ENCODE assay signal across 17 mouse cellular contexts in the genomic region with DNA sequence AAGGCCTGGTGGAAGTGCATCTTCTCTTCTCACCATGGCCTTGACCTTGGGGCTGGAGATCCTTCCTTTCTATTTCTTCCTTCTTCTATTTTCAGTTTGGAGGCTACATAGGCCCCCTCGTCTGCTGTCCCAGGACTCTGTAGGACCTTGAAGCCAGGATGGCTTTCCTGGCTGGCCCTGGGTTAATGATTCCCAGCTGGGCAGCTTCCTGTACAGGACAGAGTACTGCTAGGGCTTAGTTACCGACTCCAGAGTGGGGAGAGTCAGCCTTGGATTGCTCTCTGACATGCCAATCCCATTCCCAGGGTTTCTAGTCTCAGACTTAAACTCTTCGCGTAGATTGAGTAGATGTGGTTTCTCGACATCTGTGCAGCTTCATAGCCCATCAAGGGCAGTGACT. TPM values are rescaled to one million over a fixed set of nuclear protein-coding genes. Genes with fewer than 3 reads are reported as not detected.
A peak's percentile ranks its signal among the peaks of the same experiment; 100 is the strongest.
DNase-seq lines count a peak whose midpoint lies in the region; ATAC-seq and TF ChIP-seq lines count a peak whose summit lies in the region.
"Had no signal": no experiment of that assay in that cellular context is flagged by ENCODE, and none has a peak within 500 bp of the region (broad histone marks: within the 10 kb centered on the region; RNA-seq: fewer than 3 reads in every experiment).

No protein-coding gene starts in this region.

- no peak overlapping the region for H3K4me2 ChIP-seq in liver, embryonic 14.5 days (ENCODE audit: low read depth)
- no peak overlapping the region for H3K4me2 ChIP-seq in midbrain, postnatal 0 days (ENCODE audit: low read depth, low read length, poor library complexity, severe bottlenecking)
- H3K4me2 ChIP-seq: heart, embryonic 12.5 days; midbrain, embryonic 12.5 days had no signal

- no peak overlapping the region for H3K27ac ChIP-seq in kidney, adult 2 months (ENCODE audit: insufficient read depth, low read depth, low read length)
- H3K27ac ChIP-seq in liver, embryonic 14.5 days: no peak overlapping the region; the same call in 1 of the 2 replicates
- H3K27ac ChIP-seq in midbrain, postnatal 0 days (ENCODE audit: low read depth, low read length): no peak overlapping the region
- H3K27ac ChIP-seq: macrophage; midbrain, embryonic 12.5 days had no signal

- no peak overlapping the region for H3K9ac ChIP-seq in liver, embryonic 14.5 days (replicated peaks)
- H3K9ac ChIP-seq in midbrain, postnatal 0 days (replicated peaks; ENCODE audit: low read length, poor library complexity, severe bottlenecking): no peak overlapping the region
- H3K9ac ChIP-seq: heart, embryonic 12.5 days; midbrain, embryonic 12.5 days had no signal

- H3K36me3 ChIP-seq in kidney, adult 2 months (ENCODE audit: control insufficient read depth, insufficient read depth, low read length): no peaks in the 10 kb centered on the region
- no peaks in the 10 kb centered on the region for H3K36me3 ChIP-seq in liver, embryonic 14.5 days (replicated peaks; ENCODE audit: control insufficient read depth, insufficient read depth, low read depth)
- no peaks in the 10 kb centered on the region for H3K36me3 ChIP-seq in midbrain, postnatal 0 days (ENCODE audit: insufficient read depth, low read length)
- H3K36me3 ChIP-seq: heart, embryonic 12.5 days; midbrain, embryonic 12.5 days had no signal

- H3K27me3 ChIP-seq in kidney, adult 2 months (replicated peaks; ENCODE audit: control insufficient read depth, insufficient read depth, low read length): no peaks in the 10 kb centered on the region
- no peaks in the 10 kb centered on the region for H3K27me3 ChIP-seq in liver, embryonic 14.5 days (ENCODE audit: control insufficient read depth, insufficient read depth, low read length)
- H3K27me3 ChIP-seq in midbrain, postnatal 0 days (ENCODE audit: insufficient read depth, low read length): no peaks in the 10 kb centered on the region
- H3K27me3 ChIP-seq: heart, embryonic 12.5 days; midbrain, embryonic 12.5 days had no signal

- TF ChIP-seq POLR2A in kidney, adult 2 months (IDR thresholded peaks at IDR 0.05; ENCODE audit: low read depth, low read length): no peak

- DNase-seq in embryo, embryonic 11 days: peak; percentile 49
- peak; percentile 74 for DNase-seq in kidney, adult 2 months
- peak; percentile 56 to 78 for DNase-seq in kidney, postnatal 25 days
- DNase-seq in liver, embryonic 14.5 days (ENCODE audit: low read depth in 3 of 3, low spot score in 3 of 3): no peak
- DNase-seq in midbrain, postnatal 0 days (ENCODE audit: low spot score): no peak
- DNase-seq in retina, embryonic 14.5 days (ENCODE audit: low spot score): no peak
- DNase-seq in heart, postnatal 14 days: no peak
- DNase-seq: cerebellum, adult 2 months; gastrocnemius, postnatal 25 days; heart, postnatal 4 days; lung, adult 2 months; thymus, postnatal 36 days had no signal

- no peak for TF ChIP-seq CTCF in kidney, adult 2 months (conservative IDR thresholded peaks at IDR 0.05; ENCODE audit: insufficient read depth, insufficient read length, low read depth, low read length)
- TF ChIP-seq CTCF in liver, embryonic 14.5 days (IDR thresholded peaks at IDR 0.05; ENCODE audit: low read depth): no peak
- no peak for TF ChIP-seq CTCF in midbrain, postnatal 0 days (IDR thresholded peaks at IDR 0.05)

- peak; percentile 50; the same call in 1 of the 2 replicates for ATAC-seq in liver, embryonic 14.5 days (ENCODE audit: insufficient read depth)
- no peak for ATAC-seq in midbrain, postnatal 0 days (ENCODE audit: low FRiP score)
- no peak for ATAC-seq in monocyte, adult 5-6 weeks (replicated peaks; ENCODE audit: insufficient number of reproducible peaks, low FRiP score, low TSS enrichment, poor library complexity, severe bottlenecking)
- ATAC-seq: forebrain, embryonic 16.5 days had no signal

- H3K9me3 ChIP-seq in liver, embryonic 14.5 days (ENCODE audit: control insufficient read depth, low read length): no peaks in the 10 kb centered on the region
- no peaks in the 10 kb centered on the region for H3K9me3 ChIP-seq in midbrain, postnatal 0 days (ENCODE audit: low read length)
- H3K9me3 ChIP-seq: heart, embryonic 12.5 days; midbrain, embryonic 12.5 days had no signal

- peaks cover 3% of the 10 kb centered on the region; the same call in 1 of the 2 replicates for H3K4me1 ChIP-seq in kidney, adult 2 months (ENCODE audit: control insufficient read depth, insufficient read depth, low read length)
- peaks cover 0 to 3% of the 10 kb centered on the region in 2 experiments; a peak in 1 of 4 replicates for H3K4me1 ChIP-seq in liver, embryonic 14.5 days (replicated peaks; ENCODE audit: control insufficient read depth in 2 of 2, insufficient read depth in 2 of 2, low read length in 1 of 2)
- no peaks in the 10 kb centered on the region for H3K4me1 ChIP-seq in midbrain, postnatal 0 days (ENCODE audit: insufficient read depth, low read length)
- H3K4me1 ChIP-seq: heart, embryonic 12.5 days; midbrain, embryonic 12.5 days had no signal

- WGBS in kidney, adult 2 months: 51% methylated on average over 5 of the region's 5 CpGs
- 55% methylated on average over 5 of the region's 5 CpGs for WGBS in liver, embryonic 14.5 days (ENCODE audit: insufficient replicate concordance)
- WGBS in midbrain, postnatal 0 days: 81% methylated on average over 5 of the region's 5 CpGs

- intact Hi-C loops in heart, postnatal 14 days (cut with DNase I): no loop called here

- TF ChIP-seq EP300 in liver, embryonic 14.5 days (IDR thresholded peaks at IDR 0.05; ENCODE audit: low read depth): no peak

- no peak overlapping the region for H3K4me3 ChIP-seq in kidney, adult 2 months (ENCODE audit: insufficient read depth, low read depth, low read length)
- no peak overlapping the region for H3K4me3 ChIP-seq in liver, embryonic 14.5 days (ENCODE audit: insufficient read depth in 1 of 2, low read depth in 2 of 2, low read length in 2 of 2)
- no peak overlapping the region for H3K4me3 ChIP-seq in midbrain, postnatal 0 days (ENCODE audit: low read depth, low read length)
- H3K4me3 ChIP-seq: heart, embryonic 12.5 days; midbrain, embryonic 12.5 days had no signal

RNA-seq across cellular contexts. Expression of gene Chst1, which starts 16.9 kb away (rescaled TPM):
- 10.7 and 10.9 TPM in 2 replicates for polyA plus RNA-seq in kidney, adult 2 months (2012; rRNA removed)
- 0.13 and 0.22 TPM in 2 replicates for polyA plus RNA-seq in liver, embryonic 14.5 days (2012; rRNA removed)
- polyA plus RNA-seq in liver, embryonic 14.5 days (2014; fragmentation: Nextera tagmentation; extraction: Ambion mirVana): not detected in 2 replicates
- 64.4 and 73.8 TPM in 2 replicates for total RNA-seq in midbrain, postnatal 0 days (2014; rRNA removed)
- 39.5 and 43.0 TPM in 2 replicates for polyA plus RNA-seq in midbrain, postnatal 0 days (2015; fragmentation: Nextera tagmentation; extraction: Ambion mirVana)
- 0.19 to 0.86 TPM (median 0.21 TPM) in 3 replicates for total RNA-seq in monocyte, adult 5-6 weeks (2017)
- 1 to 10 TPM; 5.6 to 6.3 TPM for total RNA-seq in heart, postnatal 14 days (2021)
- polyA plus RNA-seq: macrophage had no signal

Comparison
In these comparisons a context has a peak if more than half of its experiments do, and no peak if none do; other contexts are left out.
1. DNase-seq: peak in embryo, embryonic 11 days (single experiment), kidney, adult 2 months (single experiment) and kidney, postnatal 25 days (2 of 2); none in liver, embryonic 14.5 days (0 of 3), midbrain, postnatal 0 days (single experiment), retina, embryonic 14.5 days (single experiment) and heart, postnatal 14 days (0 of 2).